Mouse (Mus musculus): ENCODE results near the gene Fpr-rs3. TPM values are rescaled to one million over a fixed set of nuclear protein-coding genes. Genes with fewer than 3 reads are reported as not detected.

Fpr-rs3 gene
- polyA plus RNA-seq (2016; fragmentation: Nextera tagmentation; extraction: Ambion mirVana) = not detected in 2 replicates

- H3K27me3 ChIP-seq (ENCODE audit: poor library complexity, severe bottlenecking) = no peaks in the 10 kb centered on the region
- no peak for DNase-seq (ENCODE audit: extremely low spot score, low spot score)
- H3K4me3 ChIP-seq = no peak within 1 kb of the TSS
- H3K36me3 ChIP-seq (replicated peaks) = no peaks in the 10 kb centered on the region
- H3K27ac ChIP-seq = no peak within 1 kb of the TSS
- H3K4me1 ChIP-seq = no peaks in the 10 kb centered on the region
- H3K9me3 ChIP-seq = peaks cover 21% of the 10 kb centered on the region
Observed at GRCm38 (mm10) chr17:20624777-20625176, at the start of gene Fpr-rs3. Fpr-rs3 (minus strand) TSS chr17:20624877.

- WGBS = 53% methylated on average over 1 of the region's 1 CpGs
- Histone ChIP-seq H3K27me3 (ENCODE audit: poor library complexity, severe bottlenecking) (no peaks in the 10 kb centered on the region), H3K4me1 (no peaks in the 10 kb centered on the region), H3K9me3 (peaks cover 7% of the 10 kb centered on the region; the same call in 1 of the 2 replicates), H3K4me3 (no peak within 1 kb of the TSS), H3K36me3 (replicated peaks) (no peaks in the 10 kb centered on the region), H3K27ac (no peak within 1 kb of the TSS)
- no peak for DNase-seq (ENCODE audit: extremely low spot score, low spot score)
Observed at GRCm38 (mm10) chr17:20596323-20596722, 28.4 kb downstream of the Fpr-rs3 start, which contains the start of gene Vmn2r110. Vmn2r110 (minus strand) TSS chr17:20596423.

Other genes with a start within 250 kb of the Fpr-rs3 start
- gene Vmn1r224, start 210.7 kb downstream of the Fpr-rs3 start, polyA plus RNA-seq (2016; fragmentation: Nextera tagmentation; extraction: Ambion mirVana) = not detected in 2 replicates
- gene Vmn2r108, start 143.5 kb downstream of the Fpr-rs3 start, polyA plus RNA-seq (2016; fragmentation: Nextera tagmentation; extraction: Ambion mirVana) = not detected in 2 replicates
- gene Vmn1r225, start 126.7 kb downstream of the Fpr-rs3 start, polyA plus RNA-seq (2016; fragmentation: Nextera tagmentation; extraction: Ambion mirVana) = not detected in 2 replicates
- gene Vmn2r109, start 60.1 kb downstream of the Fpr-rs3 start, polyA plus RNA-seq (2016; fragmentation: Nextera tagmentation; extraction: Ambion mirVana) = not detected in 2 replicates
- gene Vmn2r110, start 28.5 kb downstream of the Fpr-rs3 start, polyA plus RNA-seq (2016; fragmentation: Nextera tagmentation; extraction: Ambion mirVana) = 0.01 and 0.05 TPM in 2 replicates
- gene Vmn1r226, start 58.0 kb upstream of the Fpr-rs3 start, polyA plus RNA-seq (2016; fragmentation: Nextera tagmentation; extraction: Ambion mirVana) = not detected in 2 replicates
- not detected in 2 replicates for gene Vmn1r227, start 105.0 kb upstream of the Fpr-rs3 start, polyA plus RNA-seq (2016; fragmentation: Nextera tagmentation; extraction: Ambion mirVana)
- not detected in 2 replicates for gene Vmn1r228, start 161.3 kb upstream of the Fpr-rs3 start, polyA plus RNA-seq (2016; fragmentation: Nextera tagmentation; extraction: Ambion mirVana)
- gene Vmn1r229, start 186.7 kb upstream of the Fpr-rs3 start, polyA plus RNA-seq (2016; fragmentation: Nextera tagmentation; extraction: Ambion mirVana) = not detected in 2 replicates
- gene Vmn1r230, start 215.6 kb upstream of the Fpr-rs3 start, polyA plus RNA-seq (2016; fragmentation: Nextera tagmentation; extraction: Ambion mirVana) = not detected in 2 replicates

Data from forebrain, embryonic 10.5 days (tissue).